Comparison of ENCODE assay signal across 8 mouse cellular contexts in genomic region chr9:95072450-95072955, GRCm38 (mm10).
DNase-seq lines count a peak whose midpoint lies in the region; ATAC-seq and TF ChIP-seq lines count a peak whose summit lies in the region.
"Had no signal": no experiment of that assay in that cellular context is flagged by ENCODE, and none has a peak within 500 bp of the region (broad histone marks: within the 10 kb centered on the region; RNA-seq: fewer than 3 reads in every experiment).

No protein-coding gene starts in this region.

- 76% methylated on average over 14 of the region's 14 CpGs for WGBS in midbrain, postnatal 0 days
- WGBS in midbrain, embryonic 15.5 days: 79% methylated on average over 14 of the region's 14 CpGs
- WGBS in kidney, postnatal 0 days: 47% methylated on average over 14 of the region's 14 CpGs

- TF ChIP-seq CTCF in midbrain, postnatal 0 days (IDR thresholded peaks at IDR 0.05): no peak
- no peak for TF ChIP-seq CTCF in kidney, postnatal 0 days (IDR thresholded peaks at IDR 0.05; ENCODE audit: low read depth)

- H3K27me3 ChIP-seq in midbrain, postnatal 0 days (ENCODE audit: insufficient read depth, low read length): no peaks in the 10 kb centered on the region
- H3K27me3 ChIP-seq in midbrain, embryonic 15.5 days (replicated peaks): no peaks in the 10 kb centered on the region
- no peaks in the 10 kb centered on the region for H3K27me3 ChIP-seq in kidney, postnatal 0 days (ENCODE audit: insufficient read depth, low read length)

- intact Hi-C loops in left cerebral cortex, postnatal 36 days (cut with DNase I): loop anchor here (10.0 kb wide), 1 partner anchor 332 kb away; the partner anchor contains the start of gene Chst2

- no peak overlapping the region for H3K4me3 ChIP-seq in midbrain, postnatal 0 days (ENCODE audit: low read depth, low read length)
- no peak overlapping the region for H3K4me3 ChIP-seq in midbrain, embryonic 15.5 days
- H3K4me3 ChIP-seq in kidney, postnatal 0 days (replicated peaks; ENCODE audit: low read depth, low read length): no peak overlapping the region
- H3K4me3 ChIP-seq: myocyte had no signal

- DNase-seq in midbrain, postnatal 0 days (ENCODE audit: low spot score): peak; percentile 69
- peak; percentile 39 to 47 for DNase-seq in heart, adult 9 months (ENCODE audit: low spot score in 2 of 2)
- peak; percentile 64 for DNase-seq in kidney, postnatal 0 days (ENCODE audit: low spot score)
- DNase-seq in skeletal muscle tissue, adult 2 months (ENCODE audit: low read depth, low spot score): peak; percentile 6
- DNase-seq in left cerebral cortex, postnatal 36 days (ENCODE audit: low spot score in 2 of 2): no peak
- DNase-seq in embryo, embryonic 11 days: no peak

- H3K9me3 ChIP-seq in midbrain, postnatal 0 days (ENCODE audit: low read length): peaks cover 4% of the 10 kb centered on the region; the same call in 1 of the 2 replicates
- H3K9me3 ChIP-seq in midbrain, embryonic 15.5 days: no peaks in the 10 kb centered on the region
- H3K9me3 ChIP-seq in kidney, postnatal 0 days (replicated peaks; ENCODE audit: low read length): no peaks in the 10 kb centered on the region

- ATAC-seq in midbrain, postnatal 0 days (ENCODE audit: low FRiP score): no peak
- no peak for ATAC-seq in midbrain, embryonic 15.5 days (replicated peaks)
- ATAC-seq in kidney, postnatal 0 days (replicated peaks; ENCODE audit: low FRiP score, low read depth): 0 out of 2 replicates have a peak, but pooled peaks have one; percentile 33

- H3K27ac ChIP-seq in midbrain, postnatal 0 days (ENCODE audit: low read depth, low read length): no peak overlapping the region
- no peak overlapping the region for H3K27ac ChIP-seq in midbrain, embryonic 15.5 days
- 0 out of 2 replicates have a peak overlapping the region, but pooled peaks have one; percentile 15 for H3K27ac ChIP-seq in kidney, postnatal 0 days

- no peak overlapping the region for H3K4me2 ChIP-seq in midbrain, postnatal 0 days (ENCODE audit: low read depth, low read length, poor library complexity, severe bottlenecking)
- H3K4me2 ChIP-seq in midbrain, embryonic 15.5 days: no peak overlapping the region
- no peak overlapping the region for H3K4me2 ChIP-seq in kidney, postnatal 0 days (ENCODE audit: low read length)

- H3K36me3 ChIP-seq in midbrain, postnatal 0 days (ENCODE audit: insufficient read depth, low read length): no peaks in the 10 kb centered on the region
- H3K36me3 ChIP-seq in midbrain, embryonic 15.5 days (replicated peaks): no peaks in the 10 kb centered on the region
- no peaks in the 10 kb centered on the region for H3K36me3 ChIP-seq in kidney, postnatal 0 days (ENCODE audit: insufficient read depth, low read length)

- H3K4me1 ChIP-seq in midbrain, postnatal 0 days (ENCODE audit: insufficient read depth, low read length): peaks cover 10% of the 10 kb centered on the region; the same call in 1 of the 2 replicates
- H3K4me1 ChIP-seq in midbrain, embryonic 15.5 days: peaks cover 13% of the 10 kb centered on the region
- H3K4me1 ChIP-seq in kidney, postnatal 0 days (replicated peaks; ENCODE audit: insufficient read depth, low read length): peaks cover 8% of the 10 kb centered on the region

- no peak overlapping the region for H3K9ac ChIP-seq in midbrain, postnatal 0 days (replicated peaks; ENCODE audit: low read length, poor library complexity, severe bottlenecking)
- H3K9ac ChIP-seq in midbrain, embryonic 15.5 days: no peak overlapping the region
- H3K9ac ChIP-seq in kidney, postnatal 0 days (ENCODE audit: low read depth, low read length): no peak overlapping the region

Comparison
In these comparisons a context has a peak if more than half of its experiments do, and no peak if none do; other contexts are left out.
1. DNase-seq: peak in midbrain, postnatal 0 days (single experiment), heart, adult 9 months (2 of 2), kidney, postnatal 0 days (single experiment) and skeletal muscle tissue, adult 2 months (single experiment); none in left cerebral cortex, postnatal 36 days (0 of 2) and embryo, embryonic 11 days (single experiment).